Mouse (Mus musculus): ENCODE measurements at regions not wholly inside any gene's neighbourhood (a gene's known extent, or its start where the extent isn't known, plus 50 kb on each side); places are given as distances from the start of the nearest gene placed in this dataset.

- DNase-seq (ENCODE audit: low spot score) (no peak), ATAC-seq (ENCODE audit: low FRiP score) (peak; percentile 25; the same call in 1 of the 2 replicates)
- Histone ChIP-seq H3K9me3 (ENCODE audit: control insufficient read depth, low read length) (no peaks in the 10 kb centered on the region), H3K4me2 (replicated peaks; ENCODE audit: low read depth, low read length) (peak overlapping the region; percentile 21; the same call in 1 of the 2 replicates), H3K4me1 (replicated peaks; ENCODE audit: control insufficient read depth, insufficient read depth, low read length) (peaks cover 14% of the 10 kb centered on the region), H3K27ac (ENCODE audit: low read depth, low read length) (peak overlapping the region; percentile 72), H3K4me3 (ENCODE audit: low read depth, low read length) (no peak overlapping the region), H3K27me3 (ENCODE audit: control insufficient read depth, insufficient read depth, low read length) (no peaks in the 10 kb centered on the region), H3K36me3 (ENCODE audit: control insufficient read depth, insufficient read depth, low read length) (no peaks in the 10 kb centered on the region), H3K9ac (ENCODE audit: low read depth, low read length) (peak overlapping the region; percentile 38; the same call in 1 of the 2 replicates)
- WGBS: 39% methylated on average over 14 of the region's 14 CpGs
Observed at GRCm38 (mm10) chr13:71157656-71158299, 316.2 kb upstream of the Adamts16 start.

GRCm38 (mm10) chr13:71150092-71150491 is 308.5 kb upstream of the Adamts16 start:
- Histone ChIP-seq H3K27me3 (ENCODE audit: control insufficient read depth, insufficient read depth, low read length) (no peaks in the 10 kb centered on the region), H3K4me1 (replicated peaks; ENCODE audit: control insufficient read depth, insufficient read depth, low read length) (peaks cover 7% of the 10 kb centered on the region), H3K4me3 (ENCODE audit: low read depth, low read length) (no peak overlapping the region), H3K36me3 (ENCODE audit: control insufficient read depth, insufficient read depth, low read length) (no peaks in the 10 kb centered on the region), H3K9ac (ENCODE audit: low read depth, low read length) (no peak overlapping the region), H3K4me2 (replicated peaks; ENCODE audit: low read depth, low read length) (no peak overlapping the region), H3K27ac (ENCODE audit: low read depth, low read length) (no peak overlapping the region), H3K9me3 (ENCODE audit: control insufficient read depth, low read length) (no peaks in the 10 kb centered on the region)
- DNase-seq (ENCODE audit: low spot score): no peak
- WGBS: 54% methylated on average over 1 of the region's 1 CpGs
- ATAC-seq (ENCODE audit: low FRiP score): no peak

GRCm38 (mm10) chr13:71149303-71149696 is 307.7 kb upstream of the Adamts16 start:
- no peaks in the 10 kb centered on the region for H3K9me3 ChIP-seq (ENCODE audit: control insufficient read depth, low read length)
- ATAC-seq (ENCODE audit: low FRiP score) (peak; percentile 60; the same call in 1 of the 2 replicates), DNase-seq (ENCODE audit: low spot score) (no peak)
- H3K27ac ChIP-seq (ENCODE audit: low read depth, low read length): peak overlapping the region; percentile 17; the same call in 1 of the 2 replicates
- no peaks in the 10 kb centered on the region for H3K27me3 ChIP-seq (ENCODE audit: control insufficient read depth, insufficient read depth, low read length)
- no peak overlapping the region for H3K4me3 ChIP-seq (ENCODE audit: low read depth, low read length)
- H3K9ac ChIP-seq (ENCODE audit: low read depth, low read length): no peak overlapping the region
- H3K4me1 ChIP-seq (replicated peaks; ENCODE audit: control insufficient read depth, insufficient read depth, low read length): peaks cover 7% of the 10 kb centered on the region
- H3K4me2 ChIP-seq (replicated peaks; ENCODE audit: low read depth, low read length): 0 out of 2 replicates have a peak overlapping the region, but pooled peaks have one; percentile 3
- no peaks in the 10 kb centered on the region for H3K36me3 ChIP-seq (ENCODE audit: control insufficient read depth, insufficient read depth, low read length)
- WGBS: 41% methylated on average over 5 of the region's 5 CpGs

GRCm38 (mm10) chr13:71148491-71149302 is 307.1 kb upstream of the Adamts16 start:
- peak overlapping the region; percentile 37 for H3K27ac ChIP-seq (ENCODE audit: low read depth, low read length)
- H3K9me3 ChIP-seq (ENCODE audit: control insufficient read depth, low read length): no peaks in the 10 kb centered on the region
- H3K4me2 ChIP-seq (replicated peaks; ENCODE audit: low read depth, low read length): no peak overlapping the region
- no peaks in the 10 kb centered on the region for H3K27me3 ChIP-seq (ENCODE audit: control insufficient read depth, insufficient read depth, low read length)
- no peak overlapping the region for H3K9ac ChIP-seq (ENCODE audit: low read depth, low read length)
- no peak overlapping the region for H3K4me3 ChIP-seq (ENCODE audit: low read depth, low read length)
- peak; percentile 89 for ATAC-seq (ENCODE audit: low FRiP score)
- H3K36me3 ChIP-seq (ENCODE audit: control insufficient read depth, insufficient read depth, low read length): no peaks in the 10 kb centered on the region
- peaks cover 7% of the 10 kb centered on the region for H3K4me1 ChIP-seq (replicated peaks; ENCODE audit: control insufficient read depth, insufficient read depth, low read length)
- WGBS: 10% methylated on average over 8 of the region's 8 CpGs
- DNase-seq (ENCODE audit: low spot score): peak; percentile 48

GRCm38 (mm10) chr13:71146859-71147443 is 305.3 kb upstream of the Adamts16 start:
- WGBS: 69% methylated on average over 3 of the region's 3 CpGs

GRCm38 (mm10) chr13:71138745-71139312 is 297.2 kb upstream of the Adamts16 start:
- no peak overlapping the region for H3K4me3 ChIP-seq (ENCODE audit: low read depth, low read length)
- no peaks in the 10 kb centered on the region for H3K36me3 ChIP-seq (ENCODE audit: control insufficient read depth, insufficient read depth, low read length)
- no peak overlapping the region for H3K9ac ChIP-seq (ENCODE audit: low read depth, low read length)
- no peak overlapping the region for H3K4me2 ChIP-seq (replicated peaks; ENCODE audit: low read depth, low read length)
- no peaks in the 10 kb centered on the region for H3K9me3 ChIP-seq (ENCODE audit: control insufficient read depth, low read length)
- WGBS: 46% methylated on average over 11 of the region's 11 CpGs
- 0 out of 2 replicates have a peak, but pooled peaks cover 3% of the 10 kb centered on the region for H3K4me1 ChIP-seq (replicated peaks; ENCODE audit: control insufficient read depth, insufficient read depth, low read length)
- DNase-seq (ENCODE audit: low spot score) (no peak), ATAC-seq (ENCODE audit: low FRiP score) (peak; percentile 66; the same call in 1 of the 2 replicates)
- no peaks in the 10 kb centered on the region for H3K27me3 ChIP-seq (ENCODE audit: control insufficient read depth, insufficient read depth, low read length)
- H3K27ac ChIP-seq (ENCODE audit: low read depth, low read length): no peak overlapping the region

More at GRCm38 (mm10) chr13:71146859-71147443, 305.3 kb upstream of the Adamts16 start:
- Histone ChIP-seq H3K9ac (ENCODE audit: low read depth, low read length) (no peak overlapping the region), H3K4me1 (replicated peaks; ENCODE audit: control insufficient read depth, insufficient read depth, low read length) (peaks cover 7% of the 10 kb centered on the region), H3K36me3 (ENCODE audit: control insufficient read depth, insufficient read depth, low read length) (no peaks in the 10 kb centered on the region), H3K27me3 (ENCODE audit: control insufficient read depth, insufficient read depth, low read length) (no peaks in the 10 kb centered on the region), H3K27ac (ENCODE audit: low read depth, low read length) (no peak overlapping the region), H3K4me2 (replicated peaks; ENCODE audit: low read depth, low read length) (no peak overlapping the region), H3K4me3 (ENCODE audit: low read depth, low read length) (no peak overlapping the region), H3K9me3 (ENCODE audit: control insufficient read depth, low read length) (no peaks in the 10 kb centered on the region)
- ATAC-seq (ENCODE audit: low FRiP score) (no peak), DNase-seq (ENCODE audit: low spot score) (no peak)

- H3K27me3 ChIP-seq (ENCODE audit: control insufficient read depth, insufficient read depth, low read length): no peaks in the 10 kb centered on the region
- DNase-seq (ENCODE audit: low spot score) (no peak), ATAC-seq (ENCODE audit: low FRiP score) (peak; percentile 81)
- H3K4me2 ChIP-seq (replicated peaks; ENCODE audit: low read depth, low read length): no peak overlapping the region
- H3K4me1 ChIP-seq (replicated peaks; ENCODE audit: control insufficient read depth, insufficient read depth, low read length): 0 out of 2 replicates have a peak, but pooled peaks cover 3% of the 10 kb centered on the region
- peak overlapping the region; percentile 2; the same call in 1 of the 2 replicates for H3K27ac ChIP-seq (ENCODE audit: low read depth, low read length)
- H3K9ac ChIP-seq (ENCODE audit: low read depth, low read length): no peak overlapping the region
- no peaks in the 10 kb centered on the region for H3K36me3 ChIP-seq (ENCODE audit: control insufficient read depth, insufficient read depth, low read length)
- H3K4me3 ChIP-seq (ENCODE audit: low read depth, low read length): no peak overlapping the region
- WGBS: 59% methylated on average over 5 of the region's 5 CpGs
- H3K9me3 ChIP-seq (ENCODE audit: control insufficient read depth, low read length): no peaks in the 10 kb centered on the region
Observed at GRCm38 (mm10) chr13:71135940-71136632, 294.5 kb upstream of the Adamts16 start.

- 35% methylated on average over 1 of the region's 1 CpGs for WGBS
- H3K36me3 ChIP-seq (ENCODE audit: control insufficient read depth, insufficient read depth, low read length): no peaks in the 10 kb centered on the region
- no peak overlapping the region for H3K27ac ChIP-seq (ENCODE audit: low read depth, low read length)
- H3K9ac ChIP-seq (ENCODE audit: low read depth, low read length): no peak overlapping the region
- H3K4me1 ChIP-seq (replicated peaks; ENCODE audit: control insufficient read depth, insufficient read depth, low read length): no peaks in the 10 kb centered on the region
- H3K4me3 ChIP-seq (ENCODE audit: low read depth, low read length): no peak overlapping the region
- H3K4me2 ChIP-seq (replicated peaks; ENCODE audit: low read depth, low read length): no peak overlapping the region
- DNase-seq (ENCODE audit: low spot score) (peak; percentile 31), ATAC-seq (ENCODE audit: low FRiP score) (no peak)
- no peaks in the 10 kb centered on the region for H3K27me3 ChIP-seq (ENCODE audit: control insufficient read depth, insufficient read depth, low read length)
- H3K9me3 ChIP-seq (ENCODE audit: control insufficient read depth, low read length): no peaks in the 10 kb centered on the region
Observed at GRCm38 (mm10) chr13:71121484-71121883, 279.9 kb upstream of the Adamts16 start.

All from hindbrain, embryonic 11.5 days (tissue).